Mouse (Mus musculus): ENCODE measurements around the gene Osbpl10.

The Osbpl10 gene

GRCm38 (mm10) chr9:115034271-115034670 lies 55.9 kb downstream of the Osbpl10 start:
- no peak for DNase-seq (ENCODE audit: low read depth)

- no peak for DNase-seq (ENCODE audit: low read depth)
These were observed 56.4 kb downstream of the Osbpl10 start for GRCm38 (mm10) chr9:115034788-115035187.

- DNase-seq (ENCODE audit: low read depth), result peak; percentile 9
These were observed 59.8 kb downstream of the Osbpl10 start for GRCm38 (mm10) chr9:115038215-115038614.

GRCm38 (mm10) chr9:115038686-115039085 lies 60.3 kb downstream of the Osbpl10 start:
- no peak for DNase-seq (ENCODE audit: low read depth)

DNA sequence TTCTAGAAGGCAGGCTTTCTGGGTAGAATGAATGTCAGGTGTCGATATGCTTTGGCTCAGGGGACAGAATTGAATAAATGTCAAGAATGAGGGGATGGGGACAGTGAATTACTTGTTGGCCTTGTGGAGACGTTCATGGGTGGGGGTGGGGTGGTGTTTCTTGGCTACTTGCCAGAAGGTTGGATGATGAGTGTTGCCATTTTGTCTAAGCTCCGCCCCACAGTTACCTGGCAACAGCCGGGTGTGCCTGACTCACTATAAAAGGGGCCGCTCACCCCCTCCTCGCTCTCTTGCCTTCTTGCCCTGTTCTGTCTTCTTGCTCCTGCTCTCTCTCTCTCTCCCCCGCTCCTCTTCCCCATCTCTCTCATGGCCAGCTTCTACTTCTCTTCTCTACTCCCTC lies 60.9 kb downstream of the Osbpl10 start:
- DNase-seq (ENCODE audit: low read depth), result no peak

- DNase-seq (ENCODE audit: low read depth), result no peak
These were observed 64.2 kb downstream of the Osbpl10 start for GRCm38 (mm10) chr9:115042571-115042970.

DNA sequence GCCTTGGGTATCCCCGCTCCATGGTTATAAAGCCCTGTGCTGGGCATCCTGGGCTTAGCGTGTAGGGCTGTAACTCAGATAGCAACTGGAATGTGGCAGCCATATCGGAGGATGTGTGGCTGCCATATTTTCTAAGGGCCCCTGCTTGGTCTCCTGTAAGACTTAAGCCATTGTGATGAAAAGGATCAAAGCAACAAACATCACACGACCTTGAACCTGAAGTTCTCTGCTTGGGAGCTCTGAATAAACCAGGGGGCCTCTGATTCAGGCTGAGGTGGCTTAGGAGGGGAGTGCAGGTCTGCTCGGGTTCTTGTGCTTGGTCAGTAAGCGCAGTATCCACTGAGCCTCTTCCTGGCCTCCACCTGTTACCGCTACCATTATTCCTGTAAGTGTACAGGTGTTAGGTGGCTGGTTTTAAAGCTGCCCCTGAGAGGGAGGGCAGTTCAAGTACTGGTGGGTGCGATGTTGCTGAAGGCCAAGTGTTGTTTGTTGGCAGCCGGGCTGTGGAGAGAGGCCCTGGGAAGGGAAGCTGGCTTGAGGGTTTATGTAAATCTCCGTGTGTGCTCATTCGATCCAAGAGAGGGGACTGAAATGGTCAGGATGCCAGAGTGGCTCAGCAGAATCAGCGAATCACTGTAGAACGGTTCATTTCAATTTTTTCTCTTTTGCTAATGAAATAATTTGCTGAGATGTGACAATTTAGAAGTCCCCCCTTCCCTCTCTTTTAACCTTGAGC lies 64.8 kb downstream of the Osbpl10 start:
- DNase-seq (ENCODE audit: low read depth), result no peak

DNA sequence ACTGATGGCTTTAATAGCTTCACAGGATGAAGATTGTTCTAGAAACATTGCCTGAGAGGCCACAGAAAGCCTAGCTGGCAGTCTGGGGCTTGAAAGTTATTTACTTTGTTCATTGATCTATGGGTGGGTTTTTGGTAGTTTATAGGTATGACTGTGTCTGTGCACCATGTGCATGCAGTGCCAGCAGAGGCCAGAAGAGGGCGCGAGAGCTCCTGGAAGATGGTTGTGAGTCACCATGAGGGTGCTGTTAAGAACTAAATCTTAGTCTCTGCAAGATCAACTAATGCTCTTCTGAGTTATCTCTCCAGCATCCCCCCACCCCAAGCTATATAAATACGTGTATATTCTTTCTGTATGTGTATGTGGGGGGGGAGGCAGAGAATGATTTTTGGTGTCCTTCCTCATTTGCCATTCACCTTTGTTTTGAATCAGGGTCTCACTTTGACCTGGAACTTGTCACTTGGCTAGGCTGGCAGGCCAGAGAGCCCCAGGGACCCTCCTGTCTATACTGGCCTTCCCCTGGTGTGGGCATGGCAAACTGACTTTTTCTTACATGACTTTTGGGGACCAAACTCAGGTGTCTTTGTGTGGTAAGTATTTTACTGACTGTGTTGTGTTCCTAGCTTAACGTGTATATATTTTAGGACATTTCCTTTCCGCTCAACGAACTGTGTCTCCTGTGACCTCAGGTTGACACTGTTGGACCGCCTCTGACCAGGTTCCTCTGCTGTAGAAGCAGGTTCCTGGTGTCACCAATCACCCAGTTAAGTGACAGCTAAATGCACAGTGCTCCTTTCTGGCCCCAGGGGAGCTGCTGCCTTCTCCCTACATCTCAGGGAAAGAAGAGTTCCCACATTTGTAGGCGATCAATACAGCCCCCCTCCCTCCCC lies 65.8 kb downstream of the Osbpl10 start:
- peak; percentile 19 for DNase-seq (ENCODE audit: low read depth)

- DNase-seq (ENCODE audit: low read depth), result no peak
These were observed 66.9 kb downstream of the Osbpl10 start for GRCm38 (mm10) chr9:115045087-115045800.

DNA sequence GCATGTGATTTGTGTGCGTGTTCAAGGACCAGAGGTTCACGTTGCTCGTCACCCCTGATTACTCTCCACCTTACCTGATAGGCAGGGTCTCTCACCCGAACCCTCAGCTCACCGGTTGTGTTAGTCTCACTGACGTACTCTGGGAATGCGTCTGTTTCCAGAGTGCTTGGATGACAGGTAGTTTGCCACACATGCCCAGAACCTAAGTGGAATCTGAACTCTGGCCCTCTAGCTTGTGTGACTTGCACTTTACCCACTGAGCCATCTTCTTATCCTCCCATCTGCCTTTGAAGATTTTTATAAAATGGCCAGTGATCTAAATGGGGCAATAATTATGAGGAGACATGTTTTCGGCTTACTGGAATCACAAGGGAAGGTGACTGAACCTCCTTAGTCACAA lies 68.3 kb downstream of the Osbpl10 start:
- no peak for DNase-seq (ENCODE audit: low read depth)

GRCm38 (mm10) chr9:115048340-115048739 lies 70.0 kb downstream of the Osbpl10 start:
- DNase-seq (ENCODE audit: low read depth), result no peak

DNA sequence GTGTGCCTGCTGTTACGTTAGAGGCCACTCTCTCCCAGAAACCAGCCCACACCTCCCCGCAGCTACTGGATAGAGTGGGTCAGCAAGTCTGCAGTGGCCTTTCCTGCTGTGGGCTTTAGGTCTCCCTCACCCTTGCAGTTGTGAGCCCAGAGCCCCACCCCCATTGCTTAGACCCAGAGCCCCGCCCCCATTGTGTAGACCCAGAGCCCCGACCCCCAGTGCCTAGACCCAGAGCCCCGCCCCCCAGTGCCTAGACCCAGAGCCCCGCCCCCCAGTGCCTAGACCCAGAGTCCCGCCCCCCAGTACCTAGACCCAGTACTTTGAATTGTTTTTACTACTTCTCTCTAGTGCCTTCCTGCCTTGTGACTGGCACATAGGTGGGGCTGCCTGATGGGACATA lies 70.5 kb downstream of the Osbpl10 start:
- DNase-seq (ENCODE audit: low read depth), result no peak

- DNase-seq (ENCODE audit: low read depth), result peak; percentile 8
These were observed 71.8 kb downstream of the Osbpl10 start for GRCm38 (mm10) chr9:115049981-115050720.

DNA sequence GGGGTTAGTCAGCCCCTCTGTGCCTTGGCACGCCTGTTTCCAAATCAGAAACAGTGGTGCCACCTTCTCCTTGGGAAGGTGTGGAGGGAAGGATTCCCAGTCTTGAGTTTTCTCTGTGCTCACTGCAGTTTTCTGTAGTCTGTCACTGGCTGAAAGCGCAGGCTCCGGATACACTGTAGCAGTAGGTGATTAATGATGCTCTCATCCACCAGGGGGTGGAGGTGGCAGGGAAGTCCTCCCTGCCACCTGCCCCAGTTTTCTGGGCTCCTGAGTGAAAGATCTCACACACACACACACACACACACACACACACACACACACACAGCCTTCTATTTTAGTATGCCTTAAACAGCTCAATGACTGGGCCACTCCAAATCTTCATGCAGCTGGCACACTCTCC lies 73.6 kb downstream of the Osbpl10 start:
- no peak for DNase-seq (ENCODE audit: low read depth)

- no peak for DNase-seq (ENCODE audit: low read depth)
These were observed 75.4 kb downstream of the Osbpl10 start for GRCm38 (mm10) chr9:115053779-115054178.

DNA sequence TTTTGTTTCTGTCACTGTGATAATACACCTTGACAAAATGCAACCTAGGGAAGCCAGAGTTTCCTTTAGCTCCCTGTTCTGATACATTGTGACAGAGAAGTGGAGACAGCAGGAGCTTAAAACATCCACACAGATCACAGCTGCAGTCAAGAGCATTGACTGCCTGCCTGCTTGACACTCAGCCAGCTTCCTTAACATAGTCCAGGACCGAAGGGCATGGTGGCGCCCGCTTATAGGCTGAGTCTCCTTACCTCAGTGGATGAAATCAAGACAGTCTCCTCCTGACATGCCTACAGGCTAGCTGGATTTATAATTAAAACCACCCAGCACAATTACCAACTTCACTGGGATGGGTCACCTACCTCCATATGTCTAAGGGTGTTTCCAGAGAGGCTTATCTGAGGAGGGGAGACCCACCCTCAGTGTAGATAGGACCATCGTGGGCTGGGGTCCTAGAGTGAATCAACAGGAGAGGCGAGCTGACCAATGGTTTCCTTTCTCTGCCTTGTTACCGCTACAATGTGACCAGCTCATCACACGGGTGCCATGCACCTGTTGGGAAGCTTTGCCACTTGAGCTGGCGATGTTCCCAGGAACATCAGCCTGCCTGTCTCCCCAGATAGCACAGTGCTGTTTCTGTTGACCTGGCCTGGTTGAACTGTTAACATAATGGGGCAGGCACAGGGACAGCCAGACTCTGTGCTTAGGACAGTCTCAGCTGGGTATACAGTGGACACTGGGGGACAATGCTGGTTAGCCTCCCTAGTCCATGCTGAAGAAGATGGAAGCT lies 76.9 kb downstream of the Osbpl10 start:
- DNase-seq (ENCODE audit: low read depth), result no peak

GRCm38 (mm10) chr9:115058806-115059205 lies 80.4 kb downstream of the Osbpl10 start:
- DNase-seq (ENCODE audit: low read depth), result no peak

DNA sequence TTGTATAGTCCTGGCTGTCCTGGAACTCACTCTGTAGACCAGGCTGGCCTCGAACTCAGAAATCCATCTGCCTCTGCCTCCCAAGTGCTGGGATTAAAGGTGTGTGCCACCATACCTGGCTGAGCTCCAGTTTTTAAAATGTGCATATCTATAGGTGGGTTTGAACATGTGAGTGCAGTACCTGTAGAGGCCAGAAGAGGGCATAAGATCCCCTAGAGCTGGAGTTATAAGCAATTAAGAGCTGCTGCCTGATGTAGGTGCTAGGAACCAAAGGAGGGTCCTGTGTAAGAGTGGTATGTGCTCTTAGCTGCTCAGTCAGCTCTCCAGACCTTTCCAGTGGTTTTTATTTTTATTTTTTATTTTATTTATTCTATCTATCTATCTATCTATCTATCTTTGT lies 86.5 kb downstream of the Osbpl10 start:
- DNase-seq (ENCODE audit: low read depth), result peak; percentile 4

DNA sequence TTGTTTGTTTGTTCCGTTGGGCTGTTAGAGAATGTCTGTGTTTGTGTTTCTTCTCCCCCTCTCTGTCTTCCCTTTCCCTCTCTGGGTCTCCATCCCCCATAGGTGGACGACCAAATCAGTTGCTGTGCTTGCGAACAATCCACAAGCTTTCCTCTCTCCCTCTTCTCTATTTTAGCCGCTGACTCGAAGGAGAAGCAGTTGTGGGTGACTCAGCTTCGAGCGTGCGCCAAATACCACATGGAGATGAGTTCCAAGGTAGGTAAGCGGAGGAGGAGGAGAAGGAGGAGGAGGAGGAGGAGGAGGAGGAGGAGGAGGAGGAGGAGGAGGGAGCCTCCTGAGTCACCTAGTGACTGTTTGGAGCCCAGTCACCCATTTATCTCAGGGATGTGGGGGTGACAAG lies 88.7 kb downstream of the Osbpl10 start:
- DNase-seq (ENCODE audit: low read depth), result peak; percentile 56

GRCm38 (mm10) chr9:115075191-115075590 lies 96.8 kb downstream of the Osbpl10 start:
- no peak for DNase-seq (ENCODE audit: low read depth)
